Mouse (Mus musculus) hematopoietic stem cell, adult 5-6 weeks (primary cell): ENCODE data around the gene Myt1. TPM values are rescaled to one million over a fixed set of nuclear protein-coding genes. Genes with fewer than 3 reads are reported as not detected.
"Not testable (repeated sequence)": the region's sequence is repeated elsewhere in the genome, so short reads cannot be mapped to it uniquely, and the experiment has no call there.

Source experiments
- ATAC-seq, 2 experiments: fragments of 125-278 bp in 1 of 2; replicated peaks in 1 of 2; 2 replicates each; pipeline ENCODE4 v1.8.0; 2016 to 2017; ENCODE audit warnings: inconsistent platforms in 2 of 2, mild to moderate bottlenecking in 2 of 2, moderate number of reproducible peaks in 2 of 2, low read depth in 1 of 2, moderate TSS enrichment in 1 of 2; ENCODE audit not compliant: low FRiP score in 2 of 2, poor library complexity in 2 of 2, severe bottlenecking in 2 of 2, insufficient read depth in 1 of 2, low TSS enrichment in 1 of 2
- total RNA-seq: library from RNA; stranded (forward); fragments of 172-1452, 232-1000 nt; gene quantifications from 2 replicates; pipeline ENCODE4 v1.2.3, GENCODE M21; 2017

Gene Myt1
- total RNA-seq, 1 experiment from 2014 or later: not detected

GRCm38 (mm10) chr2:181768451-181768850, 5.3 kb downstream of the Myt1 start:
- ATAC-seq: no peak

GRCm38 (mm10) chr2:181769397-181769796, 6.3 kb downstream of the Myt1 start:
- ATAC-seq: no peak

DNA sequence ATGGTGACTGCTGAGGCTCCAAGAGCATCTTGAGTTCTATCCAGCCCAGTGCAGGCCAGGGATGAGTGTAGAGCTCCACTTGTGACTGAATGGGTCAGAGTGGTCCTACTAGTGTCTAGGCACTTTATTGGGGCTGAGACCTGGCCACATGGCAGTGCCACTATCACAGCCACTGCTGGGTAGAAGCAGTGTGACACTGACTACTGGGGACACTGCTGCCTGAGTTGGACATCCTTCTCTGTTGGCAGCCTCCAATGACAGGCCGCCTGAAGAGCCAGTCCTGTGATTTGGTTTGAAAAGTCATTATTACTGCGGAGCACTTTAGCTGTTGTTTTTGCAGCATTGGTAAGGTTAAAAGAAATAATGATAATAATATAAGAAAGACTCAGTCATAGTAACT, 10.1 kb downstream of the Myt1 start:
- ATAC-seq: no peak

DNA sequence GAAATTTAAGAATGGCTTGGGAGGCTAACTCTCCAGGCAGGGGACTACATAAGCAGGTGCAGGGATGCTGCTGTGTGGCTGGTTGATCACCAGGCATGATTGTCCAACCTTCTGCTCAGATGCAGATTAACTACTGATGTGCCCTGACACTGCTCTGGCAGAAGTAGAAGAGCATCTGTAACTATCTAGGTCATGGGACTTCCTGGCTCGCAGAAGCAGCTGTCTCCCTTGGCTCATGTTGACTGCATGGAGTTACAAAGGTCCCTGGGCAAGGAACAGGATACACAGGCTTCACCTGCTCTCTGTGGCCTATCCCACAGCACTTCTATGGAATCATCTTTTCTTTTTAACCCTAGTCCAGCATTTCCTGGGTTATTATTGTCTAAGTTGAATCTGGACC, 12.7 kb downstream of the Myt1 start:
- no peak for ATAC-seq

- no peak for ATAC-seq
These were observed 14.6 kb downstream of the Myt1 start for GRCm38 (mm10) chr2:181777715-181778114.

GRCm38 (mm10) chr2:181781421-181781820, 18.3 kb downstream of the Myt1 start:
- ATAC-seq: no peak

DNA sequence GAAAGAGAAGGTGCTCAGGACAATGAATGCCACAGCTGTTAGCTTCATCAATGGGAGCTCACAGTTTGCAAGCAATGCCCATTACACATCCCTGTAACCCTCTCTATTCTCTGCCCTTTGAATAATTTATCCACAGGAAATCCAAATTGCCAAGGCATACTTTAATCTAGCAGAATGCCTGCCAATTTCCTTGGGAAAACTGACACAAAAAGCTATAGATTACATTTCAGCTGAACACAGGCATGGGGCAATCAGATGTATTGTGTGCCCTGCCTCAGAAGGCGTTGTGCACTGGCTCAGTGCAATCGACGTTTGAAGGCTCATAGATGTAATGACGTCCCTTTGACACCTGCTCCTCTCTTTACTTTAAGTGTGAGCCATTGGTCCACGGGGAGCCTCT, 24.7 kb downstream of the Myt1 start:
- ATAC-seq: no peak

- no peak for ATAC-seq
These were observed 26.3 kb downstream of the Myt1 start for GRCm38 (mm10) chr2:181789396-181789795.

- not testable (repeated sequence) for ATAC-seq
These were observed 30.1 kb downstream of the Myt1 start for GRCm38 (mm10) chr2:181793186-181793585.

DNA sequence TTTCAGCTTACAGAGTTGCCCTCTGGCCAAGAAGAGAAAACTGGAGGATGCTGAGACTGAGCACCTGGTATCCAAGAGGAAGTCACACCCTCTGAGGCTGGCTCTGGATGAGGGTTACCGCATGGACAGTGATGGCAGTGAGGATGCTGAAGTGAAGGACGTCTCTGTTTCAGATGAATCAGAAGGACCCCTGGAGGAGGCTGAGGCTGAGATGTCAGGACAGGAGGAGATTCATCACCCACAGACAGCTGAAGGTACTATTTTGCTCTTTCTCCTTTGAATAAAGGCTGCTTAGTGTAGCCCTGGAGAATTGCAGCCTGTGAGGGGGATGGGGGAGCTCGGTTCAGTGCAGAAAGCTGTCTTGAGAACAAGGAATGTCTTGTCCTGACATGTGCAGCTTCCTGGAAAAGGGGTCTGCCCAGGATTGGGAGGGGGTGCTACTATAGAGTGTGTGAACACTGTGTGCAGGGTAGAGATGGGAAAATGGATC, 32.6 kb downstream of the Myt1 start:
- ATAC-seq: no peak

GRCm38 (mm10) chr2:181797672-181798071, 34.5 kb downstream of the Myt1 start:
- ATAC-seq: no peak

DNA sequence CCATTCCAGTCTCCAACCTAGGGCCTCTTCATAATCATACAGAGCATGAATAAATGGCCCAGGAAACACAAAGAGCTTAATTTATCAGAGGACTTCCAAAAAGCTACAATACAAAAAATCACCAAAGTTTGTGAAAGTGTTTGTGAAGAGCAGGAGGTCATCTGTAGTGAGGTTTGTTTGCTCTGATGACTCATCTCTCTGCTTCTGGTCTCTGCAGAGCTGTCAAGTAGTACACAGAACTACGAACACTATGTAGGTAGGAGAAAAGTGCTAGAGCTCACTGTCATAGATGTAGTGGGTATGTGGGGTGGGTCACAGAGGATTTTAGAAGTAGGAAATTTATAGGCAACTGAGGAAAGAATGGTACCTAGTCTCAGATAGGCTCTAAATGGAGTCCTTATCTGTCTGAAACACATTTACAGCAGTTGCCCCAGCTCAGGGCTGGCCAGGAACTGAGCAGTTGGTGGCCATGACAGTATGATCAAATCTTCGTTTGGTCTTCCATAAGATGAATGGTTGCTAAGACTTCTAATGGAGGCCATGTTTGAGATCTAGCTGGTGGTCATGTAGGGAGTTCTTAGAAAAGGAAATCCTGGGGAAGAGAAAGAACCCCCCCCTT, 66.0 kb downstream of the Myt1 start:
- ATAC-seq: no peak

DNA sequence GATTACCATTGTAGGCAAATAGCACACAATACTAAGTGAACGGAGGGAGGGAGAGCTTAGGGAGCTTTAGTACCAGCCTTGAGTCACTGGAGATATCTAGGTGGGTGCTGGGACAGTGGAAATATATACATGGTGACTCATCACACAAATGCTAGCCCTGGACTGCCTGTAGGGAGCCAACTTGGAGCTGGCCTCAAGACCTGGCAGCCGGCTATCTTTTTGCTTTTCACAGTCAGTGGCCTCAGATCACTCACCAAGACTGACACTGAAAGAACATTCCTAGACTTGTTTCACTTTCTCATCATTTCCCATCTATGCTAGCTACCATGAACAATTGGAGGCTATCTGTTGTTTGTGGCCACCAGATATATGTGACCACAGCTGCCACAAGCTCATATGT, 69.6 kb downstream of the Myt1 start:
- ATAC-seq: no peak

DNA sequence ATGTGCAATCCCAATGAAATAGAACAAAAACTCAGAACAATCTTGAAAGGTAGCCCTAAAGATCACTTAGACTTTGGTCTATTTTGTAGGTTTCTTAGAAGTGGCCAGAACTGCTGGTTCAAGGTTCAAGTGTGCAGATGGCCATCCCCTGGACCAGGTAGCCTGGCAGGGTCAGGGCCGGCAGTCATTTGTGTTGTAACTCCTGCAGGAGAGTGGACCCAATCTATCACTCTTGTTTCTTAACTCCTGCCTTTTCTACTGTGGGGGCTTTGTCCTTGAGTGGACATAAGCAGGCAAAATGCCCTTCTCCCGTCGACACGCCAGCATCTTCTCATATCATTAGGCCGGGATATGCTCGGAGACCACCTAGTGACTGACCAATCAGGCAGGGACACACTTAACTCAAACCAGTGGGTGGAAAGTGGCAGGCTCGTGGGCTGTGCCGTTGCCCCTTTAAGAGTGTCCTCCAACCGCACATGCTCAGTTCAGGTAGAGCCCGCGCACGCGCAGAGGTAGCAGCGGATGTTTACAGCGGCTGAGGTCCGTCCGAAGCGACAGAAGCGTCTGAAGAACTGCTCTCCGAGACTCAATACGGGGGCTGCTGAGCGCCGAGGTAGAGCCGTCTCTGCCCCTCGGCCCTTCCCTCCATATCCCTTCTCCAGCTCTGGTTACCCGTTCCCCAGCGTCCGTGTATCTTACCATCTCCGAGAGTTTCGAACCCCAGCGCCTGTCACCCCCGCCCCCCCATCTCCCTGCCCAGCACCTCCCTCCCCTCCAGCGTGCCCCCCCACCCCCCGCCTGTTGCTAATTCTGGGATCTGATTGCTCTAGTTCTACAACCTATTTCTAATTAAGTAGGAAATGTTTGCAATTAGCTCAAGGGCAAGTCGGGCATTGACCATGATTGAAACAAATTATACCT, 74.5 kb downstream of the Myt1 start, which contains the start of gene Pcmtd2:
Gene Pcmtd2, plus strand, starts transcription at position 483 of the 921 bp plus-strand sequence.
- peak; percentile 97 to 99 for ATAC-seq

GRCm38 (mm10) chr2:181838293-181838680, 75.2 kb downstream of the Myt1 start:
- no peak for ATAC-seq

GRCm38 (mm10) chr2:181845709-181846394, 82.7 kb downstream of the Myt1 start:
- no peak for ATAC-seq

- peak; percentile 99 to 100 for ATAC-seq
These were observed 100.8 kb downstream of the Myt1 start, which contains the start of gene Polr3k for GRCm38 (mm10) chr2:181863791-181864535. Gene Polr3k, plus strand, starts transcription at chr2:181864337.
